Mouse (Mus musculus) thymus, postnatal 14 days (tissue): ENCODE results near the gene Epb41l4b.

ENCODE experiments used
- DNase-seq: peaks from one replicate; pipeline ENCODE4 v3.0.0; 2021

Gene Epb41l4b

GRCm38 (mm10) chr4:57113472-57114216, 29.6 kb downstream of the Epb41l4b start:
- DNase-seq, result no peak

- no peak for DNase-seq
Observed at GRCm38 (mm10) chr4:57111992-57112540, 31.2 kb downstream of the Epb41l4b start.

GRCm38 (mm10) chr4:57111411-57111810, 31.8 kb downstream of the Epb41l4b start:
- no peak for DNase-seq

GRCm38 (mm10) chr4:57109543-57109942, 33.7 kb downstream of the Epb41l4b start:
- no peak for DNase-seq

- DNase-seq, result no peak
Observed at GRCm38 (mm10) chr4:57105339-57105738, 37.9 kb downstream of the Epb41l4b start.

- DNase-seq, result no peak
Observed at GRCm38 (mm10) chr4:57103830-57104229, 39.4 kb downstream of the Epb41l4b start.

GRCm38 (mm10) chr4:57101095-57101494, 42.1 kb downstream of the Epb41l4b start:
- DNase-seq, result no peak

- no peak for DNase-seq
Observed at GRCm38 (mm10) chr4:57097411-57097810, 45.8 kb downstream of the Epb41l4b start.

- no peak for DNase-seq
Observed at GRCm38 (mm10) chr4:57095569-57095968, 47.7 kb downstream of the Epb41l4b start.

GRCm38 (mm10) chr4:57091363-57091762, 51.9 kb downstream of the Epb41l4b start:
- peak; percentile 21 for DNase-seq

- DNase-seq, result no peak
Observed at GRCm38 (mm10) chr4:57088301-57088700, 54.9 kb downstream of the Epb41l4b start.

- no peak for DNase-seq
Observed at GRCm38 (mm10) chr4:57085750-57086400, 57.4 kb downstream of the Epb41l4b start.

GRCm38 (mm10) chr4:57083653-57084052, 59.6 kb downstream of the Epb41l4b start:
- DNase-seq, result no peak

GRCm38 (mm10) chr4:57082775-57083428, 60.3 kb downstream of the Epb41l4b start:
- DNase-seq, result peak; percentile 34

- DNase-seq, result no peak
Observed at GRCm38 (mm10) chr4:57081463-57081862, 61.8 kb downstream of the Epb41l4b start.

GRCm38 (mm10) chr4:57073843-57074242, 69.4 kb downstream of the Epb41l4b start:
- DNase-seq, result no peak

GRCm38 (mm10) chr4:57073174-57073573, 70.1 kb downstream of the Epb41l4b start:
- DNase-seq, result no peak

- DNase-seq, result no peak
Observed at GRCm38 (mm10) chr4:57070640-57071039, 72.6 kb downstream of the Epb41l4b start.

GRCm38 (mm10) chr4:57068397-57068796, 74.8 kb downstream of the Epb41l4b start:
- DNase-seq, result no peak

- no peak for DNase-seq
Observed at GRCm38 (mm10) chr4:57067801-57068200, 75.4 kb downstream of the Epb41l4b start.

GRCm38 (mm10) chr4:57066936-57067335, 76.3 kb downstream of the Epb41l4b start:
- DNase-seq, result no peak

- peak; percentile 82 for DNase-seq
Observed at GRCm38 (mm10) chr4:57065273-57065672, 78.0 kb downstream of the Epb41l4b start.

GRCm38 (mm10) chr4:57064830-57065229, 78.4 kb downstream of the Epb41l4b start:
- no peak for DNase-seq
